Mouse (Mus musculus): ENCODE data around the gene Gdpgp1.

DNA sequence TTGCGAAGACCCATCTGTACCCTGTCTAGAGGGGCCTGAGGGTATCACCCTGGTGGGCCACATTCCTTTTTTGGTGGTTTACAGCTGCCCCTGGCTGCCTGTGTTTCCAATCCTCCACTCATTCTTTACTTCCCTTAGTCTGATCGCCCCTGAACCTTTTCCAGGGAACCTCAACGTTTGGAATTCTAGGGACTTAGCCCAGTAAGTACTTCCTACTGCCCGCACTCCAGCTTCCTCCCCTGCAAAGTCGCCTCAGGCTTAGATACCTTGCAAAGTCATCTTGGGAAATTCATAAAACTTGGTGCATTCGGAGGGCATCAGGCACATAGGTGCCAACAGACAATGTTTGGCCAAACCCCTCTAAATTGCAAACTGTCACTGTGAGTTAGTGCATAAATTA is 33.4 kb upstream of the Gdpgp1 start:
- TF ChIP-seq CTCF (IDR thresholded peaks at IDR 0.05; ENCODE audit: control insufficient read depth, insufficient read depth, low read length): no peak
- TF ChIP-seq POLR2A (IDR thresholded peaks at IDR 0.05; ENCODE audit: borderline replicate concordance, control insufficient read depth, low read depth, low read length): no peak

All from bone marrow, adult 2 months (tissue).